8 mouse cellular contexts compared by ENCODE assay signal in genomic region chr17:87797688-87798291, GRCm38 (mm10). TPM values are rescaled to one million over a fixed set of nuclear protein-coding genes. Genes with fewer than 3 reads are reported as not detected.
DNase-seq lines count a peak whose midpoint lies in the region; ATAC-seq lines count a peak whose summit lies in the region.

Kcnk12 (minus strand) TSS chr17:87797994.

- DNase-seq in urinary bladder, postnatal 14 days (ENCODE audit: low spot score) = peak; percentile 19
- no peak for DNase-seq in urinary bladder, postnatal 4 days (ENCODE audit: low spot score in 2 of 2)
- peak; percentile 69 for DNase-seq in embryo, embryonic 9.5 days (ENCODE audit: extremely low spot score)
- peak; percentile 81 for DNase-seq in layer of hippocampus, adult 9-11 months
- DNase-seq in right cerebral cortex, postnatal 36 days (ENCODE audit: low spot score in 2 of 2) = peak; percentile 64 to 69
- DNase-seq in gastrocnemius, adult 8-10 months (ENCODE audit: low spot score in 2 of 2) = no peak

- H3K4me1 ChIP-seq in megakaryocyte, embryonic 14.5 days = peaks cover 22% of the 10 kb centered on the region

- no peaks in the 10 kb centered on the region for H3K36me3 ChIP-seq in megakaryocyte, embryonic 14.5 days (replicated peaks; ENCODE audit: low read length)

- peak within 1 kb of the TSS; percentile 89 for H3K4me3 ChIP-seq in megakaryocyte, embryonic 14.5 days (replicated peaks)

- peak; percentile 50 to 52 for ATAC-seq in hematopoietic stem cell, adult 5-6 weeks (replicated peaks in 1 of 2; ENCODE audit: insufficient read depth in 1 of 2, low FRiP score in 2 of 2, low TSS enrichment in 1 of 2, low read depth in 1 of 2, poor library complexity in 2 of 2, severe bottlenecking in 2 of 2)

- peaks cover 13% of the 10 kb centered on the region for H3K9me3 ChIP-seq in megakaryocyte, embryonic 14.5 days

- H3K27me3 ChIP-seq in megakaryocyte, embryonic 14.5 days (replicated peaks) = peaks cover 59% of the 10 kb centered on the region

RNA-seq across cellular contexts. Expression of gene Kcnk12, which starts in this region (rescaled TPM):
- total RNA-seq in hematopoietic stem cell, adult 5-6 weeks (2017) = 3.6 and 3.8 TPM in 2 replicates
- polyA plus RNA-seq in megakaryocyte, embryonic 14.5 days (2012; ENCODE audit: insufficient read depth, low replicate concordance) = 3.4 and 4.7 TPM in 2 replicates
- total RNA-seq in gastrocnemius, adult 8-10 months (2022) = not detected

Comparison
In these comparisons a context has a peak if more than half of its experiments do, and no peak if none do; other contexts are left out.
1. DNase-seq: peak in urinary bladder, postnatal 14 days (single experiment), embryo, embryonic 9.5 days (single experiment), layer of hippocampus, adult 9-11 months (single experiment) and right cerebral cortex, postnatal 36 days (2 of 2); none in urinary bladder, postnatal 4 days (0 of 2) and gastrocnemius, adult 8-10 months (0 of 2).